Mouse (Mus musculus) myocyte (in vitro differentiated cells): Measurements from ENCODE around the gene Abhd6. TPM values are rescaled to one million over a fixed set of nuclear protein-coding genes. Genes with fewer than 3 reads are reported as not detected.
A peak's percentile ranks its signal among the peaks of the same experiment; 100 is the strongest.

Experiments
- H3K27me3 ChIP-seq: one replicate; pipeline ENCODE4 v1.6.1; 2011; ENCODE audit not compliant: control insufficient read depth, insufficient read depth, insufficient read length
- H3K36me3 ChIP-seq: one replicate; pipeline ENCODE4 v1.6.1; 2011; ENCODE audit not compliant: control insufficient read depth, insufficient read depth
- H3K4me2 ChIP-seq: one replicate; pipeline ENCODE4 v1.6.1; 2011; ENCODE audit warnings: low read depth, control low read depth
- H3K4me3 ChIP-seq: one replicate; pipeline ENCODE4 v1.5.1; 2011; ENCODE audit warnings: mild to moderate bottlenecking, control low read depth, moderate library complexity
- H3K79me2 ChIP-seq: one replicate; pipeline ENCODE4 v1.6.1; 2011; ENCODE audit not compliant: control insufficient read depth, insufficient read depth
- H3ac ChIP-seq: one replicate; pipeline ENCODE4 v1.6.1; 2011; ENCODE audit not compliant: control insufficient read depth, insufficient read length
- CEBPB ChIP-seq: IDR thresholded peaks from 2 replicates; pipeline ENCODE4 v1.6.1; 2011; ENCODE audit warnings: mild to moderate bottlenecking, moderate library complexity; ENCODE audit not compliant: poor library complexity, insufficient read depth, severe bottlenecking
- E2F4 ChIP-seq: IDR thresholded peaks from one replicate; pipeline ENCODE4 v1.6.1; 2011; ENCODE audit warnings: mild to moderate bottlenecking, control low read depth, moderate library complexity; ENCODE audit not compliant: insufficient read depth
- MAX ChIP-seq: IDR thresholded peaks from one replicate; pipeline ENCODE4 v1.6.1; 2011; ENCODE audit warnings: low read depth, mild to moderate bottlenecking, control low read depth
- MYOD1 ChIP-seq, 3 experiments: IDR thresholded peaks; one replicate each; pipeline ENCODE4 v1.6.1; 2011; ENCODE audit warnings: control low read depth in 2 of 3, low read depth in 2 of 3, mild to moderate bottlenecking in 2 of 3, moderate library complexity in 1 of 3; ENCODE audit not compliant: insufficient read length in 2 of 3, control insufficient read depth in 1 of 3
- MYOG ChIP-seq, 3 experiments: IDR thresholded peaks; one replicate each; pipeline ENCODE4 v1.6.1; 2011; ENCODE audit warnings: control low read depth in 2 of 3, low read depth in 2 of 3, mild to moderate bottlenecking in 2 of 3; ENCODE audit not compliant: insufficient read length in 2 of 3, control insufficient read depth in 1 of 3, insufficient read depth in 1 of 3
- POLR2A ChIP-seq: IDR thresholded peaks from one replicate; pipeline ENCODE4 v1.6.1; 2011; ENCODE audit warnings: low read depth, mild to moderate bottlenecking, control low read depth, moderate library complexity; ENCODE audit not compliant: insufficient read length
- POLR2AphosphoS2 ChIP-seq: IDR thresholded peaks from one replicate; pipeline ENCODE4 v1.6.1; 2011; ENCODE audit warnings: low read depth, control low read depth; ENCODE audit not compliant: insufficient read length
- REST ChIP-seq: IDR thresholded peaks from one replicate; pipeline ENCODE4 v1.6.1; 2011; ENCODE audit warnings: mild to moderate bottlenecking, control low read depth, moderate library complexity; ENCODE audit not compliant: insufficient read depth, insufficient read length
- SRF ChIP-seq: IDR thresholded peaks from one replicate; pipeline ENCODE4 v1.6.1; 2011; ENCODE audit warnings: low read depth; ENCODE audit not compliant: control insufficient read depth, insufficient read length
- TCF12 ChIP-seq: IDR thresholded peaks from one replicate; pipeline ENCODE4 v1.6.1; 2011; ENCODE audit warnings: mild to moderate bottlenecking, control low read depth; ENCODE audit not compliant: poor library complexity, insufficient read depth, severe bottlenecking
- TCF3 ChIP-seq: IDR thresholded peaks from one replicate; pipeline ENCODE4 v1.6.1; 2011; ENCODE audit warnings: low read depth, control low read depth; ENCODE audit not compliant: insufficient read length
- USF1 ChIP-seq: IDR thresholded peaks from one replicate; pipeline ENCODE4 v1.6.1; 2011; ENCODE audit warnings: low read depth, mild to moderate bottlenecking, control low read depth, moderate library complexity
- polyA plus RNA-seq: library from polyadenylated mRNA; unstranded; fragments of >200 nt; fragmentation: generic; extraction: Trizol; gene quantifications from one replicate; pipeline ENCODE4 v1.2.1, GENCODE M21; 2012; ENCODE audit warnings: missing spikeins

Abhd6 gene
- polyA plus RNA-seq, 1 experiment = 10.5 TPM

- TF ChIP-seq SRF (peak; percentile 79), REST (no peak), TCF3 (no peak), POLR2AphosphoS2 (peak; percentile 70), CEBPB (no peak), POLR2A (peak; percentile 71), TCF12 (no peak), E2F4 (no peak), USF1 (no peak), MAX (no peak), MYOG (IDR thresholded peaks at IDR 0.05; ENCODE audit: control insufficient read depth in 1 of 3, insufficient read depth in 1 of 3, insufficient read length in 2 of 3, low read depth in 2 of 3) (no peak), MYOD1 (IDR thresholded peaks at IDR 0.05; ENCODE audit: control insufficient read depth in 1 of 3, insufficient read length in 2 of 3, low read depth in 2 of 3) (peak in 1 of 3 experiments; percentile 7)
- Histone ChIP-seq H3K79me2 (peaks cover 24% of the 10 kb centered on the region), H3K4me3 (peak within 1 kb of the TSS; percentile 82), H3K36me3 (peaks cover 4% of the 10 kb centered on the region), H3ac (peak within 1 kb of the TSS; percentile 39), H3K27me3 (no peaks in the 10 kb centered on the region), H3K4me2 (peak within 1 kb of the TSS; percentile 94)
Observed at GRCm38 (mm10) chr14:8080165-8080679, 77.5 kb downstream of the Abhd6 start, which contains the start of gene Rpp14. TSS of gene Rpp14 (plus strand) at chr14:8080367.

DNA sequence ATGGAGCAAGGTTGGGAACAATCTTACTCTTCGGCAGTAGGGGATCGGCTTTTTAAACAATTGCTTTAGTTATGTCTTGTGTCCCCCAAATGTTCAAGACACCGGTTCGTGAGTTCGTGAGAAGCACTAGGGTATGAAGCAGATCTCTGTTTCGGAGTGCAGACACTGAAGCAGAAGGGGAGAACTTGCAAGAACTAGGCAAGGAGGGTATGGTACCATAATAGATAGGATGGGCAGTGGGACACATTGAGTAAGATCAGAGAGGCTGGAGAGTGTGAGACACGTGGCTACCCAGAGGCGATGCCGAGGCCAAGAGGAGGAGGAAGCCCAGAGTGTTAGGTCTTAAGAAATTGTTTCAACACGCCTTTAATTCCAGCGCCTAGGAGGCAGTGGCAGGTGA, 78.0 kb downstream of the Abhd6 start:
- Histone ChIP-seq H3K4me3 (peak overlapping the region; percentile 82), H3K79me2 (peaks cover 24% of the 10 kb centered on the region), H3K4me2 (peak overlapping the region; percentile 94), H3K36me3 (peaks cover 4% of the 10 kb centered on the region), H3ac (peak overlapping the region; percentile 39), H3K27me3 (no peaks in the 10 kb centered on the region)
- no peak for TF ChIP-seq SRF
- TF ChIP-seq MAX = no peak
- TF ChIP-seq CEBPB = no peak
- no peak for TF ChIP-seq MYOG (IDR thresholded peaks at IDR 0.05; ENCODE audit: control insufficient read depth in 1 of 3, insufficient read depth in 1 of 3, insufficient read length in 2 of 3, low read depth in 2 of 3)
- TF ChIP-seq POLR2A = no peak
- no peak for TF ChIP-seq USF1
- no peak for TF ChIP-seq E2F4
- no peak for TF ChIP-seq TCF3
- TF ChIP-seq MYOD1 (IDR thresholded peaks at IDR 0.05; ENCODE audit: control insufficient read depth in 1 of 3, insufficient read length in 2 of 3, low read depth in 2 of 3) = no peak
- TF ChIP-seq TCF12 = no peak

DNA sequence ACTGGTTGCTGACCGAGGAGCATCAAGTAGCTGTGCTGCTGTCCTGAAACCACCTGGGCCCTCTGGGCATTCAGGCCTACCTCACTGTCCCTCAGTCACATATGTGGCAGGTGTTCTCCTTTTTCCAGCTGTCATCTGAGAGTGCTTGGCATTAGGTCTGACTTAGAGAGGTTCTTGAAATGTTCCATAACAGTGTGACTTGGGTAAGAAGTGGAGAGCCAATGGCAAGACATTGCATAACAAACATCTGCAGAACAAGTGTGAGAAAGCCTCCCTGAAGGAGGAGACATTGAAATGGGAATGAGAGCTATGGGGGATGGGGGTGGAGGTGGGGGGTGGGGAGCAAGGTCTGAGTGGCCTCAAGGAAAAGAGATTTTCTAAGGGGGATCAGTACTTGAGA, 80.2 kb downstream of the Abhd6 start:
- peaks cover 4% of the 10 kb centered on the region for H3K36me3 ChIP-seq
- no peak overlapping the region for H3ac ChIP-seq
- H3K4me3 ChIP-seq = no peak overlapping the region
- H3K27me3 ChIP-seq = no peaks in the 10 kb centered on the region
- H3K79me2 ChIP-seq = peaks cover 24% of the 10 kb centered on the region
- TF ChIP-seq MAX = no peak
- TF ChIP-seq TCF12 = no peak
- no peak for TF ChIP-seq CEBPB
- no peak for TF ChIP-seq TCF3
- TF ChIP-seq REST = no peak
- no peak for TF ChIP-seq POLR2AphosphoS2
- no peak for TF ChIP-seq POLR2A
- H3K4me2 ChIP-seq = no peak overlapping the region

DNA sequence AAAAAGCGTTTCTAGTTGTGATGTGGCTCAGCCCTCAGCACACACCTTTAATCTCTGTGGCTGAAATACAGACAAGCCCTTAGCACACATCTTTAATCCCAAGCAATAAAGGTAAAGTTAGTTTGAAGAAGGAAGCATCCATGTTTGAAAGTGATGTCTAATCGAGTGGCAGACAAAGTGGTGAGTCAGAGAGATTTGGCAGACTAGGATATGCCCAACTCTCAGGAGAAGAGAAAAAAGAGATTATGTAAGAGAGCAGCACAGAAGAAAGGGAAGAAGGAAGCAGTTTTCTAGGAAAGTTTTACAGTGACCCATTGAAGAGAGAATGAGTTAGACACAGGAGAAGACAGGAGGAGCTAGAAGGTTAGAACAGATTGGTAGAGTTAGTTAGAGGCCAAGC, 86.3 kb downstream of the Abhd6 start:
- no peak for TF ChIP-seq CEBPB
- TF ChIP-seq REST = no peak
- no peak for TF ChIP-seq MYOD1 (IDR thresholded peaks at IDR 0.05; ENCODE audit: control insufficient read depth in 1 of 3, insufficient read length in 2 of 3, low read depth in 2 of 3)
- TF ChIP-seq TCF12 = no peak
- no peak for TF ChIP-seq POLR2AphosphoS2
- TF ChIP-seq USF1 = no peak
- no peak for TF ChIP-seq SRF
- TF ChIP-seq MYOG (IDR thresholded peaks at IDR 0.05; ENCODE audit: control insufficient read depth in 1 of 3, insufficient read depth in 1 of 3, insufficient read length in 2 of 3, low read depth in 2 of 3) = no peak
- TF ChIP-seq MAX = no peak
- no peak for TF ChIP-seq E2F4
- TF ChIP-seq POLR2A = no peak
- no peak for TF ChIP-seq TCF3
- Histone ChIP-seq H3K36me3 (peaks cover 12% of the 10 kb centered on the region), H3K4me3 (no peak overlapping the region), H3K27me3 (no peaks in the 10 kb centered on the region), H3K79me2 (no peaks in the 10 kb centered on the region), H3ac (no peak overlapping the region), H3K4me2 (no peak overlapping the region)

- no peak overlapping the region for H3K4me3 ChIP-seq
- H3K27me3 ChIP-seq = no peaks in the 10 kb centered on the region
- TF ChIP-seq REST (no peak), POLR2AphosphoS2 (no peak), MYOG (IDR thresholded peaks at IDR 0.05; ENCODE audit: control insufficient read depth in 1 of 3, insufficient read depth in 1 of 3, insufficient read length in 2 of 3, low read depth in 2 of 3) (no peak), USF1 (no peak), TCF12 (no peak), TCF3 (no peak), MAX (no peak), E2F4 (no peak), SRF (no peak)
- no peak overlapping the region for H3ac ChIP-seq
- H3K36me3 ChIP-seq = peaks cover 10% of the 10 kb centered on the region
- no peaks in the 10 kb centered on the region for H3K79me2 ChIP-seq
- no peak overlapping the region for H3K4me2 ChIP-seq
Observed at GRCm38 (mm10) chr14:8092573-8092972, 89.9 kb downstream of the Abhd6 start.
